Mouse (Mus musculus) left cerebral cortex, postnatal 36 days (tissue): ENCODE measurements around the gene Gja5. TPM values are rescaled to one million over a fixed set of nuclear protein-coding genes. Genes with fewer than 3 reads are reported as not detected.
"Not testable (repeated sequence)": the region's sequence is repeated elsewhere in the genome, so short reads cannot be mapped to it uniquely, and the experiment has no call there.

ENCODE experiments used
- DNase-seq, 2 experiments: peaks; one replicate each; pipeline ENCODE4 v3.0.0; 2021 to 2022; ENCODE audit warnings: low spot score in 2 of 2, mixed read lengths in 1 of 2
- intact Hi-C: fragments of 180-260 bp; cut with DNase I; formaldehyde crosslinking; loops from one replicate; pipeline ENCODE4 v1.15.1; 2025
- total RNA-seq, 2 experiments: library from RNA; stranded (reverse); gene quantifications; 2 replicates each; pipeline ENCODE4 v1.2.3; 2021

The Gja5 gene
- total RNA-seq, 2 experiments from 2014 or later, result 0.84 to 2.0 TPM

DNA sequence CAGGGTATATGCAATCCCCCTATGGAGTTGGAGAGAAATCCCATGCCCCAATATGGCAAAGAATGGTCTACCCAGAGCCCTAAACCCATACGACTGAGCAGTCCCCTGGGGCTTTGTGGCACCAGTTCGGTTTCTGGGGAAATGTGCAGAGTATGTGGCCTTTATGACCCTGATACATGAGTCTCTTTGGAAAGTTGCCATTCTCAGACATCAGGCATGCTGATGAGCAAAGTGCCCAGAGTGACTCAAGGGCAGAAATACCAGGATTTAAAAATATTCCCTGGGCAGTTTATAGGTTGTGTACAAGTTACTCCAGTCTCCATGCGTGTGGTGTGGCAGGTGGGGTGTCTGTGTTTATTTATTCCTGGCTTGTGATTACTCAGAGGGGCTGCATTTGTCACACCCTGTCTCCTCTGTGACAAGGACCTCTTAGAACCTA lies 102.5 kb downstream of the Gja5 start:
- DNase-seq, result no peak
- intact Hi-C loops, result no loop called here

DNA sequence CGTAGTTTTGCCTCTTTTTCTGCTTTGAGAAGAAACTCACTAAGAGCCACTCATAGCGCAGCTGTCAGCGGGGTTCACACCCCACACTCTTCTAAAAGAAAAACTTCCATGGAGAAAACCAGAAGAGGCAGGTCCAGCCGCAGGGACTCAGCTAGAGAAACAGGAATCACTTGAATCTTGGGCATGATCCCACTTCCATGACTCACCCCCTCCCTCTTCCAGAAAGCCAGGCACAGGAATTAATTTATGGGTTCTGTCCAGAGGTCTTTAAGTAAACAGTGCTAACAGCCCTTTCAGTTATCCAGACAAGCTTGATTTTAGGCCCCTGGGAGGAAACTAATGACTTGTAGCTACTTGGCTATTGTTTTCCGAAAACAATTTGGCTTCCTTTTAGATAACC lies 120.7 kb downstream of the Gja5 start:
- DNase-seq, result no peak
- intact Hi-C loops, result no loop called here

DNA sequence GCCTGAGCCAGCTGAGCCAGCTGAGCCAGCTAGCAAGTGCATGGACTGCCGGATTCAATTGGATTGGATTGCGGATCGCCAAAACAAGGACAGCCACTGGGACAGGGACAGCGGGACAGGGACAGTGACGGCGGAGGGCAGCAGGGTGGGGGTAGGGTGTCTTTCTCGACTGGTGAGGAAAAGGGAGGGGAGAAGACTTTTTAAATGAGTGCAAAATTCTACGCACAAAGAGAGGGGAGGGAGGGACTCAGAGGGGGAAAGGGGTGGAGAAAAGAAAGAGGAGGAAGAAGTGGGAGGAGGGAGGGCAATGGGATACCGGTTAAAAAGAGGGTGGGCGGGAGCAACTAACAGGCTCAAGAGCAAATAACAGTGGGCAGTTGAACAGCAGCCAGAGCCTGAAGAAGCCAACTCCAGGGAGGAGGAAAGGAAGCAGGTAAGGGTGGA lies 127.6 kb downstream of the Gja5 start:
- intact Hi-C loops, result no loop called here
- DNase-seq, result no peak

DNA sequence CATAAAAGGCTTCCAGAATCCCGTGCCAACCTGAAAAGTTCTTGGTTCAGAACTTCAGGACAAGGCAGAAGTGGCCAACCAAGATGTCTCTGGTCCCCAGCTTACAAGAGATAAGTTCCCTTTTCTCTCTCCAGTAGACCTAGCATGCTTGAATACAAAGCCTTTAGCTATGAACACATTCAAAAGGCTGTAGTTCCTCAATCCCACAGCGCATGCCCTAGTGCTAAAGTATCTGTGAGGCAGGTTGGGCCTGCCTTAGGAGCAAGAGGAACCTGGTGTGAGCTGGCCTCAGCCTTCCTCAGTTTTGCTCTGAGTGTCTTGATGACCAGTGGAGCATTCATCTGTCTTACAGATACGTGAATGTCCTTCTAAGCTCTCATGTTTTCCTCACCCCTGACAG lies 131.1 kb downstream of the Gja5 start:
- DNase-seq, result no peak
- intact Hi-C loops, result no loop called here

DNA sequence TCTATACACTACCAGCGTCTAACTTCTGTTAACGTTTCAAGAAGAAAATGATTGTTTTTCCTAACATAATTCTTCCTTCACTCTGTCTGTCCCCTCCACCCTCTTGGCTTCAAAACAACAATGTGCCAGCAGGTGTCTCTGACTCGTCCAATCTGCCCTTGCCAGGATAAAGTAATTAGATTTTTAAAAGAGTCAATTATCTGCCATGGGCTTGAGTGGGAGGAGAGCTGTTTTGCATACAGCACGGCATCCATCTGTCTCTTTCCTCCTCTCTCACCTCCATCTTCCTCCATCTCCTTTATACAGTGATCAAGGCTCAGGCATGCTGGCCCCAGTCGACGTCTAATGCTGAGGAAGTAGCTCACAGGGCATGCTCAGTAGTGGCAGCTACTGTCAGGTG lies 132.6 kb downstream of the Gja5 start:
- intact Hi-C loops, result no loop called here
- DNase-seq, result no peak

DNA sequence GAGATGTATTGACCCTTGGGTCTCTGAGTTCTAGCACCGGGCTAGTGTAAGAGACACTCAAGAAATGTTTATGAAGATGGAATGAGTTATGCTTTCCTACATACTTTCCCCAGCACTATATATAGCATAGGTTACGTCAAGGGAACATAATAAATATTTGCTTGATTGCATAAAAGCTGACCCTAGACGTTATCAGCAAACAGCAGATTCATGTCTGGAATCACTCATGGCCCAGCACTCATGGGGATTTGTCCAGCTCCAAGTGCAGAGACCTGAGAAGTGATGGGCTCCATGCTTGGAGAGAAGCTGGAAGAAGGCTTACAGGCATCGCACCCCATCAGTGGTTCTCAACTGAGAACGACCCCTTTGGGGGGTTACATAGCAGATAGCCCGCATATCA lies 135.2 kb downstream of the Gja5 start:
- DNase-seq, result no peak
- intact Hi-C loops, result no loop called here

DNA sequence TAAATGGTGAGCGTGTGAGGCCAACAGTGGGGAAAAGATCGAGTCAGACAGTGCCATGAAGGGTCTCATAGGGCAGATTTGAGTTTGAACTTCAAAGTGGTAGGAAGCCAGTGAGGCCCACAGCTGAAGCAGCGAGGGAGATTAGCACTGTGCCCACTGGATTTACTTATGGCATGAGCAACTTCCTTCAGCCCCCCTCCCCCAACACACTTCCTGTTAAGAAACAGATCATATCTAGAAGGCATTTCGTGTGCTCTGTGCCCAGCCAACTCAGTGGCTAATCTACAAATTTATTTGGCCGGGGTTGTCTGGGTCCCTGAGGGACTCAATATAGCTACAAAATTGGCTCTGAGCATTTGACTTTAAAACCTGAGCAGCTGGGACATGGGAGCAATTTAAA lies 139.7 kb downstream of the Gja5 start:
- intact Hi-C loops, result no loop called here
- no peak for DNase-seq

DNA sequence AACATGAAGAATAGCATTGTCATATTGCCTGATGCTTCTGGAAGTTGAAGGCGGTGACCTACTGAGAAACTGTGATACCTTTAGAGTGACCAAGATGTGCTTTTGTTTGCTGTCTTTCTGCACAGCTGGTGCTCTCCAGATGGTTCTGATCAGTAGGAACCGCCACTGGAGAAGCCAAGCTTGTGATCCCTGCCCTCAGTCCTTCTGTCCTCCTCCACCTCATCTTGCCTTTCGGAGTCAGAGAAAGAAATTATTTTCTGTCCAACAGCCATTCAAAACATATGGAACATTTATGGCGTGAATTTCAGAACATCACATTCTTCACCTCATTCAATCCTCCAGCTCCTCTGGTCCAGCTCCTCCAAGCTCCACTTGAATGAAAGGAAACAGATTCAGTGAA lies 143.3 kb downstream of the Gja5 start:
- no peak for DNase-seq
- intact Hi-C loops, result no loop called here

DNA sequence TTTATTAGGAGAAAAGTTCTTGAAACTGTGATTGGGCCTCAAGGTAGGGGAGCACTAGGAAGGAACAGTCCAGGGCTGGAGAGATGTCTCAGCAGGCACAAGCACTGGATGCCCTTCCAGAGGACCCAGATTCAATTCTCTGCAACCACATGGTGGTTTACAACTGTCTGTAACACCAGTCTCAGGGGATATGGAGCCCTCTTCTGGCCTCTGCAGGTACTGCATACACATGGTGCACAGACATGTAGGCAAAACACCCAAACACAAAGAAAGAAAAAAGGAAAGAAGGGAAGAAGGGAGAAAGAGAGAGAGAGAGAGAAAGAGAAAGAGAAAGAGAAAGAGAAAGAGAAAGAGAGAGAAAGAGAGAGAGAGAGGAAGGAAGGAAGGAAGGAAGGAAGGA lies 143.9 kb downstream of the Gja5 start:
- intact Hi-C loops, result no loop called here
- DNase-seq, result no peak

DNA sequence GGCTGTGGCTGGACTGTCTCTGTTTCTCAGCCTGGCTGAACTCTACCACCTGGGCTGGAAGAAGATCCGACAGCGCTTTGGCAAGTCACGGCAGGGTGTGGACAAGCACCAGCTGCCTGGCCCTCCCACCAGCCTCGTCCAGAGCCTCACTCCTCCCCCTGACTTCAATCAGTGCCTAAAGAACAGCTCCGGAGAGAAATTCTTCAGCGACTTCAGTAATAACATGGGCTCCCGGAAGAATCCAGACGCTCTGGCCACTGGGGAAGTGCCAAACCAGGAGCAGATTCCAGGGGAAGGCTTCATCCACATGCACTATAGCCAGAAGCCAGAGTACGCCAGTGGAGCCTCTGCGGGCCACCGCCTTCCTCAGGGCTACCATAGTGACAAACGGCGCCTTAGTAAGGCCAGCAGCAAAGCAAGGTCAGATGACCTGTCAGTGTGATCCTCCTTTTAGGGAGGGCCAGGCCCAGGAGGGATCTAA lies 146.8 kb downstream of the Gja5 start:
- no peak for DNase-seq
- intact Hi-C loops, result no loop called here

DNA sequence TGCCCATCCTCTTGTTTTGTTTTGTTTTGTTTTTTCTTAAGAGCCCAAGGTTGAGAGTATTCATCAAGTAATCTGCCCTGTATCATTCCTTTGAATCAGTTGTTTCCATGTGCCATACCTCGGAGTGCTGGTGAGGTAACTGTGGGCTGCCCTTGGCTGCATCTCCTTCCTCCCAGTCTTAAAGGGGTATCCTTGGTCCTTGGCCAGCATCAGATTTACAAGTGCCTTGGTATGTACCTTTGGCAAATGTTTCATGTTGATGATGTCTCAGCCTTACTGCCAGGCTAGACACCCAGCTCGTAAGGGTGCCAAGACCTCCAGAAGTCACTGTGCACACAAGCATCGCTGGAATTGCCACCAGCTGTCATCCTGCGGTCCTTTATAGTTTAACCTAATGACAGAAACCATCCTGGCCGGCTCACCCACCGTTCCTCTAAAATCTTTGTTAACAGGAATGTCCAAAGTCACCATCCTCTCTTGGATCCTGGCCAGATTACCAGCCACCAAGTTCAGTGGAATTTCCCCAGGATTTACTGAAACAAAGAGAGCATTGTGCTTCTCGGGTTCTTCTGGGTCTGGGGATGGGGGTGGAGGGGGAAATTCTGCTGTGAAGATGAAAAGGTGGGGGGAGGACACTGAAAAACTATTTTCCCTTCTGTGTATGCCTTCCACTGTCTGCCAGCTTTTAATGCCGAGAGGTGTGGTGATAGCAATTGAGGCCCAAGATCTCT lies 147.7 kb downstream of the Gja5 start:
- intact Hi-C loops, result no loop called here
- DNase-seq, result no peak

DNA sequence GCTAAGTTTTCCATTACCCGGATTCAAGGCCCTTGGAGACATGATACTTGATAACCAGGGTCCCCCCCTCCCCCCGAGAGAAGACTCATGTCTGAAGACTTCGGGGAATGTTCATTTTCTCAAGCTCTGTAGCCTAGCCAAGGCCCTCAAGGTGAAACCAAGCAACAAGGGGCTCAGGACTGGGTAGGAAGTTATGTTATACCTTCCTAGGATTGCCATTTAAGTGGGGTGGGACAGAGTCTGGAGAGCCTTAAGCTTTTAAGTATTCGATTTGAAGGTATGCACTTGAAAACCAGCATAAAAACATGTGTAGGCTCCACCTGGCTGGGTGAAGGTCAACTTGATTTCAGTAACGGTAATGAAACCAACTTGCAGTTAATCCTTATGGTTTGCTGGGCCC lies 154.2 kb downstream of the Gja5 start:
- intact Hi-C loops, result no loop called here
- no peak for DNase-seq

DNA sequence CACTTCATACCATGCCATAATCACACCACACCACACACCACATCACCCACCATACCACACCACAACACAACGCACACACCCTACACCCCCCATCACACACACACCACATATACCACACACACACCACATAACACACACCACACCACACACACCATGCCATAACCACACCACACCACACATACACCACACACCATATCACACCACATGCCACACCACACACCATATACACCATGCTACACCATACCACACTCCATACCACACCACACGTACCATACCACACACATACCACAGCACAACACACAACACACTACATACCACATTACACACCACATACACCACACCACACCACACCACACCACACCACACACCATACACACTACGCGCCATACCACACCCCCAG lies 155.6 kb downstream of the Gja5 start:
- DNase-seq, result no peak
- intact Hi-C loops, result no loop called here

DNA sequence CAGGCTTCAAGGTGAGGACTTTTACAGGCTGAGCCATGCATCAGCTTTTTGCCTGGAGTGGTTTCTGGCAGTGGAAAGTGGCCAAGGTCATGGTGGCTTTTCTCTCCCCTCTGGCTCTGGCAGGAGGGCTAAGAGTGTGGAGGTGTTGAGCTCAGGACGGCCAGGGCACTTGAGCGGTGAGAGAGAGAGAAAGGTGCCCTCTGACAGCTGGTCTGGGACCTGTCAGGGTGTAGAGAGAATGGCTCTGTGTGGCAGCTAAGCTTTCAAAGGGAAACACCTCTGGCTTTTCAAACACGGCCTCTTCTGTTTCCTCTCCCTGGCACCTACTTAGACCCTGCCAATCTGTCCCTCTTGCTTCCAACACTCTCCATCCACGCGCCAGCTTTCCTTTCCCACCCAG lies 158.3 kb downstream of the Gja5 start:
- intact Hi-C loops, result no loop called here
- DNase-seq, result no peak

DNA sequence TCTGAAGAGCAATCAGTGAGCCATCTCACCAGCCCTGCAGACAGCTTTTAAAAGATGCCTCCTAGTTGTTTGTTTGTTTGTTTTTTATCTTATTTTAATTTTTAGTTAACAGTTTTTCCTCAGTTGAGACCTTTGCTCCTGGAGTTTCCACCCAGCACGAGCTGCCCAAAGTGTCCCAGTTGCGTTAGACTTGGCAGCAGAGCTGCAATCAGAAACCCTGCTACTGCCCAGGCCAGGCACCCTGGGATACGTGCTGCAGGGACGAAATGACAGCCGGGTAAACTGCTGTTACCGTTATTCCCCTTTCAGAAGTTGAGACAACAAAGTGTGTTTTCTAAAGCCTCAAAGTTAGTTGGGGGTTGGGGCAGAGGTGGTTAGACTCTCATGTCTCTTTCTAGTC lies 159.6 kb downstream of the Gja5 start:
- intact Hi-C loops, result no loop called here
- DNase-seq, result no peak

DNA sequence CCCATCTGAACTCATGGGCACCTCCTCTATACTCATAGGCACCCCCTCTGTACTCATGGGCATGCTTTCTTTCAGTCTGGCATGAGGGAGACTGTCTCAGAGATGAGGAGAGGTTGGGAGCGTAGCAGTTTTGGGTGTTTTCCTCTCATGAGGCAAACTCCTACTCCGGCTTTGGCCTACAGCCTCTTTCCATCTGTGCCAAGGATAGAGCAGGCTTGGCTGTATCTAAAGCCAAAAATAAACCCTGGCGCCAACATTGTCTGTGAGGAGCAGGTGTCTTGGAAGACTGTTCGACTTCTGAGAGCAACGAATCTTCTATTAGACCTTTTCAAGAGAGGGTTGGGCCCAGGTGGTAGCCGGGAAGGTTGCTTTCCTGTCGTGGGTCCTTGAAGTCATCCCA lies 165.1 kb downstream of the Gja5 start:
- intact Hi-C loops, result not testable (repeated sequence)
- DNase-seq, result peak in 1 of 2 experiments; percentile 12

DNA sequence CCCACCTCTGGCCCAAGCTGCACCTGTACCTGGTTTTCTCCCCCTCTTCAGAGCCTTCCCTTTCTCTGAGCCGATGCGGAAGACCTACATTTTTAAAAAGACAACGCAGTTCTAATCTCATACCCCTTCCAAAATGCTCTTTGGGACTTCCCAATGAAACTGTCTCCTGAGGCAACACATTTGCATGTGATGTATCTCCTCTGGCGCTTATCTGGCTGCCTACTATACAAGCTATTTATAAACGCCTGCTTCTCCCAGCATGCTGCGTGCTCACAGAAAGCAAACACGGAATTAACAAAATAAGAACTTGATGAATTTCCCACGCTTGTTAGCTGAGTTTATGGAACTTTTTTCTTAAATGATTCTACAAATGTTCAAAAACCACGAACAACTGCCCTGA lies 167.4 kb downstream of the Gja5 start:
- intact Hi-C loops, DNase-seq: not testable (repeated sequence)

DNA sequence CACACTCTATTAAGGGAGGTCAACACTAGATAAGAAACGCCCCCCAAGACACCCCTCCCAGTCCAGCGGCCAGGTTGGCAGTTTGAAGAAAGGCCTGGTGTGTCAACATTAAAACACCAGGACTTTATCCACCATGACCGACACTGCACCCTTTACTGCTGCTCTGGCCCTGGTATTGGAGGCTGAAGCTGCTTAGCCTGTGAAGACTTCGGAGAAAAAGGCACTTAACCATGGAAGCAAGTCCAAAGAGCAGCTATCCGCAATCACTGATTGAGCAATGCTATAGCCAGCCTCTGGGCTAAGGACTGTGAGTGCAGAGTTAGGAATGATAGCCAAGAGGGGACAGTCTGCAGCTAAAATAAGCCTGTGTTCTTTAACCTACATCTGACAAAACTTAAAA lies 167.9 kb downstream of the Gja5 start:
- intact Hi-C loops, DNase-seq: not testable (repeated sequence)

DNA sequence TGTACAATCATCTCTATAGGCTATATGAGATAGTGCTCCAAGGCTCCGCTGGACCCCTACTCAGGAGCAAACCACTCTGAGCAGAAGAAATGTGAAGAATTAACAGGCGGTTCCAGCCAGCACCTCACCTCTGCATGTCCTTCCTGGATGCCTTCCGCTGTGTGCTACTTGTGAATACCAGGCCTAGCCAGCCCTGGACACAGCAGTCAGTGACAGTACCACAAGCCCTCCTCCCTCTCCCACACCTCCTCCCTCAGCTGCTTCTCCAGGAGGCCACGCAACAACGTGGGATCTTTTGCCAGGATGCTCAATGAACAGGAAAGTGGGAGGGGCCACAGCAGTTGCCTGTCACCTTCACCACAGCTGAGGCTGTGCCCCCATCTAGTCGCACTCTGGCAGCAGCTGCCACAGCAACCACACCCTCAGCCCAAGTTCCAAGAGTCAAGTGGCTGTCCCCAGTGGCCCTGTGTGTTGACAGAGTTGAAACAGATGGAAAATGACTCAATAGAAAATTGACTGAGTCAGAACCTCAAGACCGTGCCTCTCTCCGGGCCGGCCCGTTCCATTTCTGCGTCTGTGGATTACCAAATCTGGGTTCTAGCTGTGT lies 171.4 kb downstream of the Gja5 start:
- DNase-seq, result not testable (repeated sequence)
- intact Hi-C loops, result loop anchor here (2.0 kb wide), 1 partner anchor 139 kb away; no protein-coding TSS in a partner anchor

DNA sequence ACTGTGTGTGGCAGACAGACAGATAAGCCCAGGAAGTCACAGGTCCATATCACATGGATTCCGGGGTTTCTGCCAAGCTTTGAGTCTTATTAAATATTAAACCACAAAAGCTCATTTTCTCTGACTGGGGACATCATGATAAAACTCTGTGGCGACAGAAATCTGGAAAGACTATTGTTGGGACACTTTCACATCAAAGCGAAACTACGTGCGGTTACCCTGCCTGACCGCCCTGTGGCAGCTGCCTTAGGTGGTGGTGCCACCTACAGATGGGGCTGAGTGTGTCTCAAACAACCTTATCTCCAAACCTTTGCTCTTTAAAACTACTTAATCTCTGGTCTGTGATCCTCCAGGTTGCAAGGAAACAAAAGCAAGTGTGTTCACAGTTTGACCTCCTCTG lies 171.9 kb downstream of the Gja5 start:
- intact Hi-C loops, result loop anchor here (2.0 kb wide), 1 partner anchor 140 kb away; no protein-coding TSS in a partner anchor
- peak in 1 of 2 experiments; percentile 10 for DNase-seq

DNA sequence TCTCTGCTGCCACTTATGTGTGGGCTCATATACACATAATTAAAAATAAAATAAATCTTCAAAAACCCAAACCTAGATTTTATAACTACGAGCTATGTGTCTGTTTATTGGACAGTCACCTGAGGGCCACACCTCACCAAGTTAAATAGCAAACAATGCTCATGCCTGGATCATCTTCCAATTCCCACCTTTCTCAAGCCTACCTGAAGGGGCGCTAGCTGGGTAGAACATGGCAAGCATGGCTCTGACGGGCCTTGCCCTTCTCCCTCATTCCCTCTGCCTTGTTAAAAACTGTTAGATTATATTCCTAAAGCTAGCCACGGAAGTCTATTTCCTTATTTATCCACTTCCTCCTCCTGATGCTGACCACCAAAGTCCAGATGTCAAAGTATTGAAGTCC lies 173.9 kb downstream of the Gja5 start:
- no peak for DNase-seq
- intact Hi-C loops, result no loop called here
